Mouse (Mus musculus): ENCODE measurements at regions not wholly inside any gene's neighbourhood (a gene's known extent, or its start where the extent isn't known, plus 50 kb on each side); places are given as distances from the start of the nearest gene placed in this dataset.

GRCm38 (mm10) chr5:91722982-91723381 is 205.6 kb downstream of the Parm1 start:
- H3K9ac ChIP-seq (replicated peaks; ENCODE audit: low read depth), result no peak overlapping the region
- H3K36me3 ChIP-seq (ENCODE audit: insufficient read depth, low read length), result no peaks in the 10 kb centered on the region
- TF ChIP-seq CTCF (IDR thresholded peaks at IDR 0.05) (no peak), EP300 (IDR thresholded peaks at IDR 0.05) (no peak)
- WGBS, result 48% methylated on average over 5 of the region's 5 CpGs
- ATAC-seq, result no peak
- H3K9me3 ChIP-seq (ENCODE audit: low read length), result no peaks in the 10 kb centered on the region
- no peak overlapping the region for H3K4me3 ChIP-seq (ENCODE audit: low read depth, low read length)
- no peak overlapping the region for H3K4me2 ChIP-seq (replicated peaks; ENCODE audit: low read depth, low read length)
- no peak overlapping the region for H3K27ac ChIP-seq (ENCODE audit: low read length)
- H3K4me1 ChIP-seq (ENCODE audit: insufficient read depth, low read depth, low read length), result no peaks in the 10 kb centered on the region
- no peak for DNase-seq (ENCODE audit: low spot score)
- H3K27me3 ChIP-seq (replicated peaks; ENCODE audit: insufficient read depth, low read length), result no peaks in the 10 kb centered on the region

GRCm38 (mm10) chr5:91722403-91722802 is 205.0 kb downstream of the Parm1 start:
- Histone ChIP-seq H3K9me3 (ENCODE audit: low read length) (no peaks in the 10 kb centered on the region), H3K4me3 (ENCODE audit: low read depth, low read length) (no peak overlapping the region), H3K27me3 (replicated peaks; ENCODE audit: insufficient read depth, low read length) (no peaks in the 10 kb centered on the region), H3K9ac (replicated peaks; ENCODE audit: low read depth) (no peak overlapping the region), H3K4me1 (ENCODE audit: insufficient read depth, low read depth, low read length) (no peaks in the 10 kb centered on the region), H3K4me2 (replicated peaks; ENCODE audit: low read depth, low read length) (no peak overlapping the region), H3K36me3 (ENCODE audit: insufficient read depth, low read length) (no peaks in the 10 kb centered on the region), H3K27ac (ENCODE audit: low read length) (no peak overlapping the region)
- TF ChIP-seq EP300 (IDR thresholded peaks at IDR 0.05) (no peak), CTCF (IDR thresholded peaks at IDR 0.05) (no peak)
- WGBS, result 75% methylated on average over 5 of the region's 5 CpGs
- no peak for DNase-seq (ENCODE audit: low spot score)
- no peak for ATAC-seq

DNA sequence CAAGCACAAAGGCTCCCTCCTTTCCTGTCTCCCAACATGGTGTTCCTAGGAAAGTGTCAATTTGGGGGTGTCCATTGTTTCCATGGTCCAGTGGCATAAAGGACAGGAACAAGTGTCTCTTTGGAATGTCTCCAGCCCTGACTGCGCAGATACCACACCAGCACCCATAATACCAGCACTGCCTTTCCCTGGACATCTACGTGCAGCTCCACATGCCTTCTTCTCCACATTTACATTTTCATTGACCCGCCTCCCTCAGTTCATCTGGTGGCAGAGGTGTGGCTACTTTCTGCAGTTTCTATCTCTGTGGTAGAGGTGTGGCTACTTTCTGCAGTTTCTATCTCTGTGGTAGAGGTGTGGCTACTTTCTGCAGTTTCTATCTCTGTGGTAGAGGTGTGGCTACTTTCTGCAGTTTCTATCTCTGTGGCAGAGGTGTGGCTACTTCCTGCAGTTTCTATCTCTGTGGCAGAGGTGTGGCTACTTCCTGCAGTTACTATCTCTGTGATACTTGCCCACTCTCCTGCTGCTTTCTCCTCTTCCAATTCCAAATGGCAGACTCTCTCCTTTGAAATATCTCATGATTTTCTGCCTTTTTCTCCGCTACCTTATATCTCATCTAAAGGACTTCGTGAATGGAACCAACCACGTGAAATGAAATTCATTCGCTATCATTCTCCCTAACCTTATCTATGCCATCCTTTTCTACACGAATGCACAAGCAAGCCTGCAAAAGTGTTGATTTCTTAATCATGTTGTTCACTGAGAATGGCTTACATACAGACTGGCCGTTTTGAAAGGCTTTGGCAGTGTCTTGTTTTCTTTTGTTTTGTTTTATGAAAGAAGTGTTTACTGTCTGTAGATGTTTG is 204.0 kb downstream of the Parm1 start:
- Histone ChIP-seq H3K9ac (replicated peaks; ENCODE audit: low read depth) (no peak overlapping the region), H3K27me3 (replicated peaks; ENCODE audit: insufficient read depth, low read length) (no peaks in the 10 kb centered on the region), H3K27ac (ENCODE audit: low read length) (no peak overlapping the region), H3K4me1 (ENCODE audit: insufficient read depth, low read depth, low read length) (no peaks in the 10 kb centered on the region), H3K36me3 (ENCODE audit: insufficient read depth, low read length) (no peaks in the 10 kb centered on the region), H3K9me3 (ENCODE audit: low read length) (no peaks in the 10 kb centered on the region), H3K4me3 (ENCODE audit: low read depth, low read length) (no peak overlapping the region), H3K4me2 (replicated peaks; ENCODE audit: low read depth, low read length) (no peak overlapping the region)
- TF ChIP-seq EP300 (IDR thresholded peaks at IDR 0.05) (no peak), CTCF (IDR thresholded peaks at IDR 0.05) (no peak)
- 87% methylated on average over 9 of the region's 9 CpGs for WGBS
- DNase-seq (ENCODE audit: low spot score) (no peak), ATAC-seq (no peak)

- ATAC-seq, result no peak
- Histone ChIP-seq H3K27me3 (replicated peaks; ENCODE audit: insufficient read depth, low read length) (no peaks in the 10 kb centered on the region), H3K4me3 (ENCODE audit: low read depth, low read length) (no peak overlapping the region), H3K9ac (replicated peaks; ENCODE audit: low read depth) (no peak overlapping the region), H3K4me2 (replicated peaks; ENCODE audit: low read depth, low read length) (no peak overlapping the region), H3K36me3 (ENCODE audit: insufficient read depth, low read length) (no peaks in the 10 kb centered on the region), H3K9me3 (ENCODE audit: low read length) (no peaks in the 10 kb centered on the region), H3K4me1 (ENCODE audit: insufficient read depth, low read depth, low read length) (peaks cover 5% of the 10 kb centered on the region; the same call in 1 of the 2 replicates), H3K27ac (ENCODE audit: low read length) (no peak overlapping the region)
- no peak for DNase-seq (ENCODE audit: low spot score)
- 36% methylated on average over 8 of the region's 8 CpGs for WGBS
- TF ChIP-seq CTCF (IDR thresholded peaks at IDR 0.05) (no peak), EP300 (IDR thresholded peaks at IDR 0.05) (no peak)
These were observed 195.6 kb downstream of the Parm1 start for GRCm38 (mm10) chr5:91713020-91713419.

- 78% methylated on average over 1 of the region's 1 CpGs for WGBS
- no peak for DNase-seq (ENCODE audit: low spot score)
- no peak overlapping the region for H3K9ac ChIP-seq (replicated peaks; ENCODE audit: low read depth)
- no peaks in the 10 kb centered on the region for H3K36me3 ChIP-seq (ENCODE audit: insufficient read depth, low read length)
- no peak for ATAC-seq
- H3K4me1 ChIP-seq (ENCODE audit: insufficient read depth, low read depth, low read length), result peaks cover 5% of the 10 kb centered on the region; the same call in 1 of the 2 replicates
- TF ChIP-seq CTCF (IDR thresholded peaks at IDR 0.05) (no peak), EP300 (IDR thresholded peaks at IDR 0.05) (no peak)
- H3K4me3 ChIP-seq (ENCODE audit: low read depth, low read length), result no peak overlapping the region
- H3K27ac ChIP-seq (ENCODE audit: low read length), result no peak overlapping the region
- H3K9me3 ChIP-seq (ENCODE audit: low read length), result no peaks in the 10 kb centered on the region
- no peak overlapping the region for H3K4me2 ChIP-seq (replicated peaks; ENCODE audit: low read depth, low read length)
- H3K27me3 ChIP-seq (replicated peaks; ENCODE audit: insufficient read depth, low read length), result no peaks in the 10 kb centered on the region
These were observed 192.3 kb downstream of the Parm1 start for GRCm38 (mm10) chr5:91709494-91710286.

DNA sequence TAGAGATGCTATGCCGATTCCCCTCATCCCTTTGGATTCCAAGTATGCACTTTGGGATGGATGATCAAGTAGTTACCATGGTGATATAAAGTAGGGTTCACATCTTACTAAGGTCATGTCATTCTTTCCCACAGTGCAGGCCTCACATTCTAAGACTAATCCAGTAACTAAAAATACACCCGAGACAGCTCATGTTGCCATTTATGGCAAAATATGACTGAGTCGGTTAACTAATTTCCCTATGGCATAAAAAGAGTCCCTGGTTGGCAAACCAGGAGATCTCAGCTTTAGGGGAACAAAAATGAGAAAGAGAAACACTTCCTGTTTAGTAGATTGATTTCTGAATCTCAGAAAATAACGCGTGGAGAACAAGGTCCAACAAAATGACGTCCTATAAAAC is 190.7 kb downstream of the Parm1 start:
- 82% methylated on average over 6 of the region's 6 CpGs for WGBS
- Histone ChIP-seq H3K4me3 (ENCODE audit: low read depth, low read length) (no peak overlapping the region), H3K36me3 (ENCODE audit: insufficient read depth, low read length) (no peaks in the 10 kb centered on the region), H3K9ac (replicated peaks; ENCODE audit: low read depth) (no peak overlapping the region), H3K27me3 (replicated peaks; ENCODE audit: insufficient read depth, low read length) (no peaks in the 10 kb centered on the region), H3K4me1 (ENCODE audit: insufficient read depth, low read depth, low read length) (no peaks in the 10 kb centered on the region), H3K4me2 (replicated peaks; ENCODE audit: low read depth, low read length) (no peak overlapping the region), H3K9me3 (ENCODE audit: low read length) (no peaks in the 10 kb centered on the region), H3K27ac (ENCODE audit: low read length) (no peak overlapping the region)
- TF ChIP-seq EP300 (IDR thresholded peaks at IDR 0.05) (no peak), CTCF (IDR thresholded peaks at IDR 0.05) (no peak)
- DNase-seq (ENCODE audit: low spot score) (no peak), ATAC-seq (no peak)

Measured in lung, postnatal 0 days (tissue).